Mouse (Mus musculus) hindbrain, embryonic 16.5 days (tissue): Measurements from ENCODE around the gene Rnf103. TPM values are rescaled to one million over a fixed set of nuclear protein-coding genes. Genes with fewer than 3 reads are reported as not detected.
"Not testable (repeated sequence)": the region's sequence is repeated elsewhere in the genome, so short reads cannot be mapped to it uniquely, and the experiment has no call there.

Experiments used
- ATAC-seq: fragments of 200-750 bp; cut with Nextera tagmentation; 2 replicates; pipeline ENCODE4 v1.8.0; 2017; ENCODE audit warnings: moderate TSS enrichment, moderate library complexity
- H3K27ac ChIP-seq: fragments of 300-500 bp; sonication (generic); 2 replicates; pipeline ENCODE4 v1.5.1; 2014; ENCODE audit warnings: low read depth, mild to moderate bottlenecking, control low read depth, low read length, moderate library complexity
- H3K27me3 ChIP-seq: fragments of 300-500 bp; sonication (generic); replicated peaks from 2 replicates; pipeline ENCODE4 v1.6.1; 2014; ENCODE audit warnings: low read length; ENCODE audit not compliant: control insufficient read depth, insufficient read depth
- H3K36me3 ChIP-seq: fragments of 300-500 bp; sonication (generic); 2 replicates; pipeline ENCODE4 v1.6.1; 2014; ENCODE audit warnings: mild to moderate bottlenecking, low read length, moderate library complexity, mixed read lengths; ENCODE audit not compliant: control insufficient read depth, insufficient read depth
- H3K4me1 ChIP-seq: fragments of 300-500 bp; sonication (generic); 2 replicates; pipeline ENCODE4 v1.6.1; 2014; ENCODE audit warnings: low read depth, low read length; ENCODE audit not compliant: control insufficient read depth, insufficient read depth
- H3K4me2 ChIP-seq: fragments of 300-500 bp; sonication (generic); 2 replicates; pipeline ENCODE4 v1.6.1; 2014; ENCODE audit warnings: mild to moderate bottlenecking, low read length, control low read depth, moderate library complexity
- H3K4me3 ChIP-seq: fragments of 300-500 bp; sonication (generic); 2 replicates; pipeline ENCODE4 v1.5.1; 2014; ENCODE audit warnings: mild to moderate bottlenecking, low read length, control low read depth, moderate library complexity
- H3K9ac ChIP-seq: fragments of 300-500 bp; sonication (generic); 2 replicates; pipeline ENCODE4 v1.6.1; 2014; ENCODE audit warnings: low read depth, mild to moderate bottlenecking, control low read depth, low read length, moderate library complexity
- H3K9me3 ChIP-seq: fragments of 300-500 bp; sonication (generic); 2 replicates; pipeline ENCODE4 v1.6.1; 2014; ENCODE audit warnings: mild to moderate bottlenecking, low read length, moderate library complexity; ENCODE audit not compliant: control insufficient read depth
- WGBS: fragments of 180-500 bp; shearing (Covaris S2); extraction: QIAGEN DNeasy Blood & Tissue Kit; methylation state at CpG from one replicate; pipeline ENCODE4 v1.1.7; 2014; 5-methylcytosine and 5-hydroxymethylcytosine counted together
- polyA plus RNA-seq: library from polyadenylated mRNA; unstranded; fragments of >200 nt; fragmentation: Nextera tagmentation; extraction: Ambion mirVana; gene quantifications from 2 replicates; pipeline ENCODE4 v1.2.1, GENCODE M21; 2015

Rnf103 gene
- polyA plus RNA-seq, 1 experiment from 2014 or later, result 14.0 TPM

- no peak overlapping the region for H3K27ac ChIP-seq
- no peak overlapping the region for H3K4me3 ChIP-seq
- no peaks in the 10 kb centered on the region for H3K36me3 ChIP-seq
- H3K4me1 ChIP-seq, result no peaks in the 10 kb centered on the region
- WGBS, result 86% methylated on average over 4 of the region's 4 CpGs
- no peak for ATAC-seq
- H3K27me3 ChIP-seq, result no peaks in the 10 kb centered on the region
- H3K4me2 ChIP-seq, result no peak overlapping the region
- no peaks in the 10 kb centered on the region for H3K9me3 ChIP-seq
- H3K9ac ChIP-seq, result no peak overlapping the region
Observed at GRCm38 (mm10) chr6:71471830-71472520, 21.7 kb upstream of the Rnf103 start.

DNA sequence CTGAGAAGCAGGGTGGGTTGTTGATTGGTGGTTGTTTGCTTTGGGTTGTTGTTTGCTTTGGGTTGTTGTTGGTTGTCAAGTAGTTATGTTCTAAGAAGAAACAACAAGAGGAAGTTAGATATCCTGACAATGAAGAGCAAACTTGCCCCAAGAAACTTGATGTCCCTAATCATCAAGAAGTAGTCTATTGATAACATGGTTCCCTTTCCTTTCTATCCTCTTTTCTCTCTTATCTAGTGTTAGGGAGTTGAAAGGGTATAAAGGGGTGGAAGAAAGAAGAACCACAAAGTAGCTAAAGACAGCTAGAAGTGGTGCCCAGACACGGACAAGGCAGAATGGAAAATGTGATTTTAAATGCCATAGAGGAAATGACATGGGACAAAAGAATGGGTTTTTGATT is 20.9 kb upstream of the Rnf103 start:
- Histone ChIP-seq H3K27me3 (no peaks in the 10 kb centered on the region), H3K4me3 (no peak overlapping the region), H3K36me3 (no peaks in the 10 kb centered on the region), H3K9me3 (no peaks in the 10 kb centered on the region), H3K27ac (no peak overlapping the region), H3K4me2 (no peak overlapping the region), H3K9ac (no peak overlapping the region), H3K4me1 (no peaks in the 10 kb centered on the region)
- no peak for ATAC-seq
- WGBS, result 97% methylated on average over 1 of the region's 1 CpGs

- ATAC-seq, result no peak
Observed at GRCm38 (mm10) chr6:71475604-71476003, 18.1 kb upstream of the Rnf103 start.

DNA sequence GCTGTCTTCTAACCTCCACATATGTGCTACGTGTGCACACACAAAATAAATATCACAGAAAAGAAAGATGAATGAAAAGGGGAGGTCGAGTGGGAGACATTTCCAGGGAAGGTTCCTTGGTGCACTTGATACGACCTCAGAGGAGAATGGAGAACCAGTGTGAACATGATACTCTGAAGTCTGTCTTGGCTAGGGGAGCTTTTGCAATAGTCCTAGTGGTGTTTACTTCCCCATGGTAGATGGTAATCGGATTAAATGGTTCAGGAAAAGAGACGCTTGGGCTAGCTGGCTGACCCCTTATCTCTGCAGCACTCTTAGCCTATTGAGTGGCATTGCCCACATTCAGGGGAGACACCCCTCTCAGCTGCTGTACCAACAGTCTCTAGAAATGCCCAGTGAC is 16.9 kb upstream of the Rnf103 start:
- 77% methylated on average over 5 of the region's 5 CpGs for WGBS

More at GRCm38 (mm10) chr6:71475604-71476003, 18.1 kb upstream of the Rnf103 start:
- Histone ChIP-seq H3K4me1 (no peaks in the 10 kb centered on the region), H3K36me3 (no peaks in the 10 kb centered on the region), H3K27ac (no peak overlapping the region), H3K9me3 (no peaks in the 10 kb centered on the region), H3K27me3 (no peaks in the 10 kb centered on the region), H3K4me3 (no peak overlapping the region), H3K9ac (no peak overlapping the region), H3K4me2 (no peak overlapping the region)
- 92% methylated on average over 3 of the region's 3 CpGs for WGBS

DNA sequence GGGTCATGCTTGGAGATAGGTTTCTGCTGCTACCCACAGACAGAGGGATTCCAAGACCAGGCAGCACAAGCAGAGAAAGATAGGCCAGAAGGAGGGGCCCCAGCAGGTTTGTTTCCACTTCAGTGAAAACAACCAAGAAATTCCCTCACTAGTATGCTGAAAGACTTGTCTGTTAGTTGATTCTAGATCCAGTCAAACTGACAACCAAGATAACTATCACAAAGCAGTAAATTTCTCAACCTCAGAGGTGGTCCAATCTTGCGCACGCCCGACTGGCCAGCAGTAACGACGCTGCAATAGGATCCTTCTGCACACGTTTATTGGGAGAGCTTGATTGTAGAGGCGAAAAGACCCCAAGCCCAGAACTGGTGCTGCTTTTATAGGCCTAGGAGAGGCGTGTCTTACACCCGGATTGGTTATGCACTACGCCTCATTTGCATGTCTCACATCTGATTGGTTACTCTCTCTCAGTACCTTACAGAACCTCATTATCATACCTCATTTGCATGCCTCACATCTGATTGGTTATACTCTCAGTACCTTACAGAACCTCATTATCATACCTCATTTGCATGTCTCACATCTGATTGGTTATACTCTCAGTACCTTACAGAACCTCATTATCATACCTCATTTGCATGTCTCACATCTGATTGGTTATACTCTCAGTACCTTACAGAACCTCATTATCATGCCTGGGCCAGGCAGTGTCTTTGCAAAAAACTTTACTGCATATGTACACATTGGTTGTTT is 14.7 kb upstream of the Rnf103 start:
- not testable (repeated sequence) for H3K9me3 ChIP-seq, H3K4me1 ChIP-seq, H3K27ac ChIP-seq, ATAC-seq, H3K4me2 ChIP-seq, H3K36me3 ChIP-seq, H3K4me3 ChIP-seq, H3K9ac ChIP-seq, H3K27me3 ChIP-seq
- WGBS, result 93% methylated on average over 8 of the region's 10 CpGs

More for the DNA sequence above, 16.9 kb upstream of the Rnf103 start:
- Histone ChIP-seq H3K4me2 (no peak overlapping the region), H3K27me3 (no peaks in the 10 kb centered on the region), H3K9me3 (no peaks in the 10 kb centered on the region), H3K4me1 (no peaks in the 10 kb centered on the region), H3K4me3 (no peak overlapping the region), H3K27ac (no peak overlapping the region), H3K36me3 (no peaks in the 10 kb centered on the region), H3K9ac (no peak overlapping the region)
- ATAC-seq, result no peak

DNA sequence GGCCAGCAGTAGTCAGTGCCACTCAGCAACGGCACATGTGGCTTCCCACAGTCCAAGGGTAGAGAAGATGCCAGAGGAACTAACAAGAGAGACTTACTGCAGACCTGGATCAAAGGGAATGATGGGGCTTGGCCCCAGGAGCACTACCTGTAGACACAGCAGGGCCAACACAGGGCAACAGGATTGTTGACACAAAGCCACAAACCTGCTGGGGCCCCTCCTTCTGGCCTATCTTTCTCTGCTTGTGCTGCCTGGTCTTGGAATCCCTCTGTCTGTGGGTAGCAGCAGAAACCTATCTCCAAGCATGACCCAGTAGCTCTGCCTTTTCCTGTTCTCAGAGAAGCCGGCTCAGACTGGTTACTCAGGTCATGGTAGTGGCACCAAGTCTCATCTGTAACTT is 14.1 kb upstream of the Rnf103 start:
- not testable (repeated sequence) for H3K27ac ChIP-seq, H3K9ac ChIP-seq, H3K4me1 ChIP-seq, H3K4me3 ChIP-seq, ATAC-seq, H3K36me3 ChIP-seq, H3K9me3 ChIP-seq, H3K27me3 ChIP-seq, H3K4me2 ChIP-seq
- 98% methylated on average over 2 of the region's 2 CpGs for WGBS

DNA sequence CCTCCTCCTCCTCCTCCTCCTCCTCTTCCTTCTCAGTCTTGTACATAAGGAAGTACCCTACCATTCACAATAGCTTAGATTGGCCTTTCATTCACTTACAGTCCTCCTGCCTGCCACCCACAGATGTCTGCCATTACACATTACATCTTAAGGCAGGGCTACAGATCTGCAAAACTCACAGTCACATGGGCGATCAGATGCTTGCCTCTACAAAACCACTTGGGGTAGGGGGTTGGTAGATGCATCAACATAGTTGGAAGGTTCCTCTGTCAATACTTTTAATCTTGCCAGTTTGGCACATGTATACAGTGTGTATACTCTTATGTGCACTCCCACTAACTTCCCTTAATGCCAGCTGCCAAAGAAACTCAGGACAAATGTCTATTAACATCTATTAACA is 13.6 kb upstream of the Rnf103 start:
- H3K27ac ChIP-seq, result no peak overlapping the region
- H3K4me2 ChIP-seq, result no peak overlapping the region
- H3K27me3 ChIP-seq, result no peaks in the 10 kb centered on the region
- H3K4me3 ChIP-seq, result no peak overlapping the region
- 93% methylated on average over 1 of the region's 1 CpGs for WGBS
- H3K9me3 ChIP-seq, result no peaks in the 10 kb centered on the region
- no peaks in the 10 kb centered on the region for H3K36me3 ChIP-seq
- no peak overlapping the region for H3K9ac ChIP-seq
- ATAC-seq, result no peak
- no peaks in the 10 kb centered on the region for H3K4me1 ChIP-seq

- 48% methylated on average over 7 of the region's 7 CpGs for WGBS
Observed at GRCm38 (mm10) chr6:71481136-71481535, 12.6 kb upstream of the Rnf103 start.

DNA sequence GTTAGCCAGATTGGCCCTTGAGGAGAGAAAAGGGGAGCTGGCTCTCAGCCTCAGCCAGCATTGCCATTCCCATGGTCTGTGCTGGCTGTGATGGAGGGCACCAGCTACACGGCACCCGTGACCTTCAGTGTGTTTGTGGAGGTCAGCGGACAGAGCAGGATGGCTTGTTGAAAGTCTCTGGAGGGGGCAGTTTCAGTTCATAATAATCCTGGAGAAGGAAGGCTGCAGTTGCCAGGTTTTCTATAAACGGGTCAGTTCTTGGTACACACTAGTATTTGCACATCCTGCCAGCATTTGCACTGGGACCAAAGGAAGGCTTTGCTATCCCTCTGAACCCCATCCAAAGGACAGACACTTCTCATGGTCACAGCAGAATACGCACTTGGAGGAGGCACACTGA is 8.4 kb upstream of the Rnf103 start:
- no peak overlapping the region for H3K27ac ChIP-seq
- no peaks in the 10 kb centered on the region for H3K9me3 ChIP-seq
- no peak overlapping the region for H3K4me2 ChIP-seq
- H3K4me3 ChIP-seq, result no peak overlapping the region
- no peak for ATAC-seq
- no peaks in the 10 kb centered on the region for H3K27me3 ChIP-seq
- no peaks in the 10 kb centered on the region for H3K4me1 ChIP-seq
- H3K36me3 ChIP-seq, result no peaks in the 10 kb centered on the region
- 78% methylated on average over 5 of the region's 5 CpGs for WGBS
- no peak overlapping the region for H3K9ac ChIP-seq

More at GRCm38 (mm10) chr6:71481136-71481535, 12.6 kb upstream of the Rnf103 start:
- Histone ChIP-seq H3K4me3 (no peak overlapping the region), H3K36me3 (no peaks in the 10 kb centered on the region), H3K4me1 (no peaks in the 10 kb centered on the region), H3K4me2 (no peak overlapping the region), H3K27me3 (no peaks in the 10 kb centered on the region), H3K27ac (no peak overlapping the region), H3K9ac (no peak overlapping the region), H3K9me3 (no peaks in the 10 kb centered on the region)
- ATAC-seq, result no peak
